Mouse (Mus musculus) CD8-positive naive resting alpha-beta T cell, adult 2 months (primary cell): ENCODE measurements at regions not wholly inside any gene's neighbourhood (a gene's known extent, or its start where the extent isn't known, plus 50 kb on each side); places are given as distances from the start of the nearest gene placed in this dataset.

Experiments used
- DNase-seq, 2 experiments: peaks; one replicate each; pipeline ENCODE4 v3.0.0; 2022; ENCODE audit warnings: low read depth in 2 of 2, low spot score in 2 of 2

DNA sequence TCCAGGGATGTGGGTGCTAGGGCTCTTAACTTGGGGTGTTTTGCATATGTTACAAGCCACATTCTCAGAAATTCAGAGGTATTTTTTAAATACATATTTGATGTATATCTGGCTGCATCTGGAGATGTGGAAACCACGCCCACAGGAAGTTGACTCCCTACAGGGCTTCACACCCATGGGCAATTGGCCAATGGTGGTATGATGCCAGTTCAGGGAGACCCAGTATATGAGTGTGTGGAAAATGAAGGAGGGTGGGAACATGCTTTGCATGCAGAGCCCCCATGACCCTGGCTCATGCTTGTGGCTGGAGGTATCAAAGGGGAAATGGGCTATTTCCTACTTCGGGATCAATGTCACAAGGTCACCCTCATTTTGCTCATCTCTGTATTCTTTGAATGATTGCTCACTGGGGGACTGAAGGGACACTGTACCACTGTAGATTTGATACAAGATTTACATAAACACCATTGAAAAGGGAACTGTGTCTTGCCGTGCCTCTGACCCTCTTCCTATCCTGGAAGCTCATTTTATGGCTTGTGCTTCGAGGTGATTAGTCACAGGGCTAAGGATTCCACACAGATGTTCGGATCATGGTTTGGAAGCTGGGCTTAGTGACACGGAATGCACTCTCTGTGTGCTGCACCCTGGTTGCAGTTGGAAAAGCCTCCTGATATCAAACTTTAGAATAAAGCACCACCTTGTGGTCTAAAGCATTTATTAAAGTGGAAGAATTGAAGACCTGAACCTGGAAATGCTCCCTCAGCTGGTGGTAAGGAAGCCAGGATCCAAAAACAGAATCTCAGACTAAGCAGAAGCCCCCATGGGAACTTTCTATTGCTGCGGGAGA, 56.8 kb upstream of the Edn1 start:
- DNase-seq = peak in 1 of 2 experiments; percentile 5

- DNase-seq = peak in 1 of 2 experiments; percentile 11
Measured at GRCm38 (mm10) chr13:42245753-42246409, 55.4 kb upstream of the Edn1 start.
